Mouse (Mus musculus) liver, postnatal 0 days (tissue): ENCODE measurements around the gene Sox8. TPM values are rescaled to one million over a fixed set of nuclear protein-coding genes. Genes with fewer than 3 reads are reported as not detected.

Source experiments
- ATAC-seq: fragments of 200-750 bp; cut with Nextera tagmentation; 2 replicates; pipeline ENCODE4 v1.8.0; 2017; ENCODE audit warnings: mild to moderate bottlenecking, moderate library complexity
- DNase-seq: peaks from one replicate; pipeline ENCODE4 v3.0.0-alpha.2; 2016
- H3K27ac ChIP-seq: fragments of 300-500 bp; sonication (generic); 2 replicates; pipeline ENCODE4 v1.5.1; 2014; ENCODE audit warnings: antibody characterized with exemption, moderate library complexity, mild to moderate bottlenecking, low read depth
- H3K27me3 ChIP-seq: fragments of 300-500 bp; sonication (generic); 2 replicates; pipeline ENCODE4 v1.6.1; 2014; ENCODE audit warnings: low read length, control low read depth, mixed read lengths; ENCODE audit not compliant: insufficient read depth
- H3K36me3 ChIP-seq: fragments of 300-500 bp; sonication (generic); replicated peaks from 2 replicates; pipeline ENCODE4 v1.6.1; 2014; ENCODE audit warnings: mild to moderate bottlenecking, control low read depth, low read length, moderate library complexity, mixed read lengths; ENCODE audit not compliant: insufficient read depth
- H3K4me1 ChIP-seq: fragments of 300-500 bp; sonication (generic); 2 replicates; pipeline ENCODE4 v1.6.1; 2014; ENCODE audit warnings: antibody characterized with exemption, mild to moderate bottlenecking, control low read depth; ENCODE audit not compliant: insufficient read depth
- H3K4me2 ChIP-seq: fragments of 300-500 bp; sonication (generic); 2 replicates; pipeline ENCODE4 v1.6.1; 2014; ENCODE audit warnings: low read depth, mild to moderate bottlenecking, low read length, moderate library complexity, mixed read lengths
- H3K4me3 ChIP-seq: fragments of 300-500 bp; sonication (generic); 2 replicates; pipeline ENCODE4 v1.5.1; 2014; ENCODE audit warnings: low read depth, low read length
- H3K9ac ChIP-seq: fragments of 300-500 bp; sonication (generic); replicated peaks from 2 replicates; pipeline ENCODE4 v1.6.1; 2014; ENCODE audit warnings: mild to moderate bottlenecking, moderate library complexity
- H3K9me3 ChIP-seq: fragments of 300-500 bp; sonication (generic); 2 replicates; pipeline ENCODE4 v1.6.1; 2016; ENCODE audit warnings: mild to moderate bottlenecking, control low read depth, low read length, mixed read lengths
- CTCF ChIP-seq: sonication (generic); IDR thresholded peaks from 2 replicates; pipeline ENCODE4 v1.5.1; 2016; ENCODE audit warnings: antibody characterized with exemption, low read depth
- EP300 ChIP-seq: IDR thresholded peaks from 2 replicates; pipeline ENCODE4 v1.6.1; 2016; ENCODE audit warnings: antibody characterized with exemption, low read depth, mild to moderate bottlenecking
- WGBS: fragments of 180-500 bp; shearing (Covaris S2); extraction: QIAGEN DNeasy Blood & Tissue Kit; methylation state at CpG from one replicate; pipeline ENCODE4 v1.1.7; 2014; ENCODE audit not compliant: insufficient replicate concordance; 5-methylcytosine and 5-hydroxymethylcytosine counted together
- polyA plus RNA-seq: library from polyadenylated mRNA; unstranded; fragments of >200 nt; fragmentation: Nextera tagmentation; extraction: Ambion mirVana; gene quantifications from 2 replicates; pipeline ENCODE4 v1.2.1, GENCODE M21; 2015

Sox8 gene
- polyA plus RNA-seq, 1 experiment from 2014 or later = not detected

- no peak overlapping the region for H3K9ac ChIP-seq
- no peak overlapping the region for H3K4me3 ChIP-seq
- DNase-seq (no peak), ATAC-seq (no peak)
- WGBS = 54% methylated on average over 27 of the region's 27 CpGs
- H3K27ac ChIP-seq = no peak overlapping the region
- H3K36me3 ChIP-seq = no peaks in the 10 kb centered on the region
- TF ChIP-seq EP300 = no peak
- TF ChIP-seq CTCF = no peak
- H3K27me3 ChIP-seq = no peaks in the 10 kb centered on the region
- H3K4me1 ChIP-seq = no peaks in the 10 kb centered on the region
- H3K4me2 ChIP-seq = no peak overlapping the region
- H3K9me3 ChIP-seq = no peaks in the 10 kb centered on the region
Measured at GRCm38 (mm10) chr17:25538945-25539875, 31.3 kb downstream of the Sox8 start.

GRCm38 (mm10) chr17:25530357-25531022, 40.0 kb downstream of the Sox8 start:
- Histone ChIP-seq H3K9me3 (no peaks in the 10 kb centered on the region), H3K4me3 (no peak overlapping the region), H3K9ac (no peak overlapping the region), H3K27ac (no peak overlapping the region), H3K27me3 (no peaks in the 10 kb centered on the region), H3K4me2 (no peak overlapping the region), H3K36me3 (no peaks in the 10 kb centered on the region), H3K4me1 (no peaks in the 10 kb centered on the region)
- TF ChIP-seq EP300 (no peak), CTCF (no peak)
- DNase-seq = no peak
- WGBS = 56% methylated on average over 8 of the region's 8 CpGs
- no peak for ATAC-seq

- no peaks in the 10 kb centered on the region for H3K9me3 ChIP-seq
- H3K27me3 ChIP-seq = no peaks in the 10 kb centered on the region
- no peak for DNase-seq
- TF ChIP-seq EP300 (no peak), CTCF (no peak)
- no peaks in the 10 kb centered on the region for H3K36me3 ChIP-seq
- H3K9ac ChIP-seq = no peak overlapping the region
- H3K27ac ChIP-seq = no peak overlapping the region
- H3K4me1 ChIP-seq = no peaks in the 10 kb centered on the region
- no peak overlapping the region for H3K4me3 ChIP-seq
- ATAC-seq = no peak
- 75% methylated on average over 12 of the region's 12 CpGs for WGBS
- H3K4me2 ChIP-seq = no peak overlapping the region
Measured at GRCm38 (mm10) chr17:25522080-25522479, 48.4 kb downstream of the Sox8 start.

GRCm38 (mm10) chr17:25520492-25520891, 50.0 kb downstream of the Sox8 start:
- H3K4me2 ChIP-seq = no peak overlapping the region
- TF ChIP-seq CTCF (no peak), EP300 (no peak)
- DNase-seq (no peak), ATAC-seq (no peak)
- WGBS = 53% methylated on average over 7 of the region's 9 CpGs
- H3K36me3 ChIP-seq = no peaks in the 10 kb centered on the region
- no peak overlapping the region for H3K9ac ChIP-seq
- H3K4me1 ChIP-seq = no peaks in the 10 kb centered on the region
- H3K4me3 ChIP-seq = no peak overlapping the region
- H3K27me3 ChIP-seq = no peaks in the 10 kb centered on the region
- no peak overlapping the region for H3K27ac ChIP-seq
- H3K9me3 ChIP-seq = no peaks in the 10 kb centered on the region

GRCm38 (mm10) chr17:25519511-25519910, 51.0 kb downstream of the Sox8 start:
- Histone ChIP-seq H3K36me3 (no peaks in the 10 kb centered on the region), H3K4me3 (no peak overlapping the region), H3K27me3 (no peaks in the 10 kb centered on the region), H3K4me2 (no peak overlapping the region), H3K9ac (no peak overlapping the region), H3K27ac (no peak overlapping the region), H3K9me3 (no peaks in the 10 kb centered on the region), H3K4me1 (no peaks in the 10 kb centered on the region)
- ATAC-seq = no peak
- 77% methylated on average over 5 of the region's 5 CpGs for WGBS
- TF ChIP-seq CTCF = no peak
- TF ChIP-seq EP300 = no peak
- no peak for DNase-seq

GRCm38 (mm10) chr17:25518144-25518543, 52.3 kb downstream of the Sox8 start:
- no peak for ATAC-seq
- Histone ChIP-seq H3K36me3 (no peaks in the 10 kb centered on the region), H3K4me2 (no peak overlapping the region), H3K4me3 (no peak overlapping the region), H3K27ac (no peak overlapping the region), H3K9me3 (no peaks in the 10 kb centered on the region), H3K4me1 (no peaks in the 10 kb centered on the region), H3K27me3 (no peaks in the 10 kb centered on the region), H3K9ac (no peak overlapping the region)
- DNase-seq = no peak
- 85% methylated on average over 17 of the region's 17 CpGs for WGBS
- TF ChIP-seq EP300 (no peak), CTCF (no peak)
